Mouse (Mus musculus): Measurements from ENCODE around the gene Kcng1.

The Kcng1 gene

GRCm38 (mm10) chr2:168260124-168260523 is 21.4 kb downstream of the Kcng1 start:
- DNase-seq (ENCODE audit: low read depth), result no peak

- DNase-seq (ENCODE audit: low read depth), result no peak
Measured at GRCm38 (mm10) chr2:168259046-168259445, 22.5 kb downstream of the Kcng1 start.

GRCm38 (mm10) chr2:168257188-168257587 is 24.3 kb downstream of the Kcng1 start:
- DNase-seq (ENCODE audit: low read depth), result no peak

- no peak for DNase-seq (ENCODE audit: low read depth)
Measured at GRCm38 (mm10) chr2:168256506-168256905, 25.0 kb downstream of the Kcng1 start.

- no peak for DNase-seq (ENCODE audit: low read depth)
Measured at GRCm38 (mm10) chr2:168253822-168254221, 27.7 kb downstream of the Kcng1 start.

GRCm38 (mm10) chr2:168252639-168253292 is 28.8 kb downstream of the Kcng1 start:
- no peak for DNase-seq (ENCODE audit: low read depth)

- peak; percentile 82 for DNase-seq (ENCODE audit: low read depth)
Measured at GRCm38 (mm10) chr2:168250270-168250669, 31.3 kb downstream of the Kcng1 start.

- no peak for DNase-seq (ENCODE audit: low read depth)
Measured at GRCm38 (mm10) chr2:168248856-168249245, 32.7 kb downstream of the Kcng1 start.

GRCm38 (mm10) chr2:168248167-168248855 is 33.2 kb downstream of the Kcng1 start:
- no peak for DNase-seq (ENCODE audit: low read depth)

- DNase-seq (ENCODE audit: low read depth), result no peak
Measured at GRCm38 (mm10) chr2:168245571-168245970, 36.0 kb downstream of the Kcng1 start.

GRCm38 (mm10) chr2:168243278-168243677 is 38.3 kb downstream of the Kcng1 start:
- no peak for DNase-seq (ENCODE audit: low read depth)

GRCm38 (mm10) chr2:168242841-168243240 is 38.7 kb downstream of the Kcng1 start:
- DNase-seq (ENCODE audit: low read depth), result no peak

- DNase-seq (ENCODE audit: low read depth), result no peak
Measured at GRCm38 (mm10) chr2:168238335-168238734, 43.2 kb downstream of the Kcng1 start.

GRCm38 (mm10) chr2:168233286-168233685 is 48.2 kb downstream of the Kcng1 start:
- DNase-seq (ENCODE audit: low read depth), result no peak

- DNase-seq (ENCODE audit: low read depth), result no peak
Measured at GRCm38 (mm10) chr2:168231471-168231829, 50.1 kb downstream of the Kcng1 start.

GRCm38 (mm10) chr2:168230773-168231470 is 50.6 kb downstream of the Kcng1 start:
- no peak for DNase-seq (ENCODE audit: low read depth)

GRCm38 (mm10) chr2:168230026-168230728 is 51.4 kb downstream of the Kcng1 start, which contains the start of the genes Gm20716, Dpm1 and Mocs3:
TSS of gene Gm20716 (minus strand) at chr2:168230364.
TSS of gene Dpm1 (minus strand) at chr2:168230591.
TSS of gene Mocs3 (plus strand) at chr2:168230622.
- DNase-seq (ENCODE audit: low read depth), result peak; percentile 79

- no peak for DNase-seq (ENCODE audit: low read depth)
Measured at GRCm38 (mm10) chr2:168229116-168230025, 52.2 kb downstream of the Kcng1 start.

GRCm38 (mm10) chr2:168223326-168223725 is 58.2 kb downstream of the Kcng1 start:
- no peak for DNase-seq (ENCODE audit: low read depth)

GRCm38 (mm10) chr2:168213788-168214397 is 67.6 kb downstream of the Kcng1 start:
- DNase-seq (ENCODE audit: low read depth), result no peak

Data from c-Kit-positive CD71-positive TER-119-negative erythroid progenitor cells, embryonic 14.5 days (primary cell).